Mouse (Mus musculus) kidney, postnatal 14 days (tissue): ENCODE data around the gene Klhl29.

Source experiments
- DNase-seq: peaks from one replicate; pipeline ENCODE4 v3.0.0; 2022; ENCODE audit warnings: mixed read lengths

Klhl29 gene

GRCm38 (mm10) chr12:5166141-5166540 is 209.3 kb downstream of the Klhl29 start:
- peak; percentile 19 for DNase-seq

GRCm38 (mm10) chr12:5165411-5165810 is 210.1 kb downstream of the Klhl29 start:
- DNase-seq: peak; percentile 29

- no peak for DNase-seq
Measured at GRCm38 (mm10) chr12:5162672-5163071, 212.8 kb downstream of the Klhl29 start.

- DNase-seq: no peak
Measured at GRCm38 (mm10) chr12:5161631-5162030, 213.9 kb downstream of the Klhl29 start.

GRCm38 (mm10) chr12:5157931-5158481 is 217.5 kb downstream of the Klhl29 start:
- no peak for DNase-seq

GRCm38 (mm10) chr12:5157021-5157681 is 218.3 kb downstream of the Klhl29 start:
- DNase-seq: no peak

GRCm38 (mm10) chr12:5155177-5155576 is 220.3 kb downstream of the Klhl29 start:
- DNase-seq: no peak

GRCm38 (mm10) chr12:5151859-5152258 is 223.6 kb downstream of the Klhl29 start:
- no peak for DNase-seq

GRCm38 (mm10) chr12:5147346-5148035 is 228.0 kb downstream of the Klhl29 start:
- no peak for DNase-seq

GRCm38 (mm10) chr12:5143903-5144781 is 231.3 kb downstream of the Klhl29 start:
- DNase-seq: peak; percentile 14

GRCm38 (mm10) chr12:5143224-5143623 is 232.3 kb downstream of the Klhl29 start:
- no peak for DNase-seq

- peak; percentile 82 for DNase-seq
Measured at GRCm38 (mm10) chr12:5142776-5143175, 232.7 kb downstream of the Klhl29 start.

GRCm38 (mm10) chr12:5141040-5141439 is 234.4 kb downstream of the Klhl29 start:
- DNase-seq: peak; percentile 26

- no peak for DNase-seq
Measured at GRCm38 (mm10) chr12:5139302-5139701, 236.2 kb downstream of the Klhl29 start.

GRCm38 (mm10) chr12:5136300-5136699 is 239.2 kb downstream of the Klhl29 start:
- peak; percentile 54 for DNase-seq

GRCm38 (mm10) chr12:5129190-5129589 is 246.3 kb downstream of the Klhl29 start:
- no peak for DNase-seq

- DNase-seq: no peak
Measured at GRCm38 (mm10) chr12:5125907-5126306, 249.6 kb downstream of the Klhl29 start.

- DNase-seq: no peak
Measured at GRCm38 (mm10) chr12:5122972-5123371, 252.5 kb downstream of the Klhl29 start.

GRCm38 (mm10) chr12:5120249-5120648 is 255.2 kb downstream of the Klhl29 start:
- no peak for DNase-seq

GRCm38 (mm10) chr12:5119726-5120125 is 255.8 kb downstream of the Klhl29 start:
- DNase-seq: peak; percentile 93

- no peak for DNase-seq
Measured at GRCm38 (mm10) chr12:5119286-5119685, 256.2 kb downstream of the Klhl29 start.

GRCm38 (mm10) chr12:5116605-5117004 is 258.9 kb downstream of the Klhl29 start:
- no peak for DNase-seq

- no peak for DNase-seq
Measured at GRCm38 (mm10) chr12:5114631-5115030, 260.9 kb downstream of the Klhl29 start.
